Mouse (Mus musculus): ENCODE data around the gene Serac1. TPM values are rescaled to one million over a fixed set of nuclear protein-coding genes. Genes with fewer than 3 reads are reported as not detected.

The Serac1 gene
- total RNA-seq, 1 experiment: 8.9 TPM

- TF ChIP-seq CHD2 (IDR thresholded peaks at IDR 0.05; ENCODE audit: low read depth, low read length) (no peak), MAFK (IDR thresholded peaks at IDR 0.05; ENCODE audit: insufficient read depth, low read depth, low read length) (no peak), ZC3H11A (IDR thresholded peaks at IDR 0.05; ENCODE audit: borderline replicate concordance, low read depth, low read length) (no peak), ZNF384 (IDR thresholded peaks at IDR 0.05; ENCODE audit: low read depth, low read length) (no peak), HCFC1 (IDR thresholded peaks at IDR 0.05; ENCODE audit: borderline replicate concordance, insufficient read depth, low read length) (no peak)
- DNase-seq (ENCODE audit: low read depth, low spot score): no peak
These were observed 72.3 kb downstream of the Serac1 start for GRCm38 (mm10) chr17:6007101-6007780.

GRCm38 (mm10) chr17:6005638-6006471 is 73.7 kb downstream of the Serac1 start:
- 0 out of 2 replicates have a peak, but pooled peaks cover 2% of the 10 kb centered on the region for H3K36me3 ChIP-seq (ENCODE audit: control insufficient read depth, insufficient read depth, low read length, poor library complexity, severe bottlenecking)
- DNase-seq (ENCODE audit: low read depth, low spot score): no peak
- peak overlapping the region; percentile 11 to 51; a peak in 2 of 4 replicates for H3K4me3 ChIP-seq (ENCODE audit: insufficient read depth in 1 of 2, low read depth in 1 of 2, low read length in 2 of 2, poor library complexity in 1 of 2, severe bottlenecking in 1 of 2)
- no peak overlapping the region for H3K27ac ChIP-seq (ENCODE audit: insufficient read depth, low read depth, low read length, poor library complexity, severe bottlenecking)
- H3K9me3 ChIP-seq (ENCODE audit: control insufficient read depth, insufficient read depth, low read depth, low read length): no peaks in the 10 kb centered on the region
- peak overlapping the region; percentile 30; the same call in 1 of the 2 replicates for H3K9ac ChIP-seq (ENCODE audit: insufficient read depth, low read depth, low read length, poor library complexity, severe bottlenecking)
- H3K4me1 ChIP-seq (ENCODE audit: control insufficient read depth in 2 of 2, insufficient read depth in 2 of 2, low read length in 2 of 2, poor library complexity in 1 of 2): peaks cover 0 to 12% of the 10 kb centered on the region in 2 experiments; a peak in 3 of 4 replicates
- in situ Hi-C loops (cut with MboI; ENCODE audit: low sequenced_read_pairs in 2 of 2, unreplicated experiment in 2 of 2): no loop called here
- no peak for TF ChIP-seq CHD2 (IDR thresholded peaks at IDR 0.05; ENCODE audit: low read depth, low read length)
- no peak for TF ChIP-seq ZNF384 (IDR thresholded peaks at IDR 0.05; ENCODE audit: low read depth, low read length)
- no peak for TF ChIP-seq MAFK (IDR thresholded peaks at IDR 0.05; ENCODE audit: insufficient read depth, low read depth, low read length)
- no peak for TF ChIP-seq HCFC1 (IDR thresholded peaks at IDR 0.05; ENCODE audit: borderline replicate concordance, insufficient read depth, low read length)
- TF ChIP-seq ZC3H11A (IDR thresholded peaks at IDR 0.05; ENCODE audit: borderline replicate concordance, low read depth, low read length): no peak

More at GRCm38 (mm10) chr17:6007101-6007780, 72.3 kb downstream of the Serac1 start:
- Histone ChIP-seq H3K4me1 (ENCODE audit: control insufficient read depth in 2 of 2, insufficient read depth in 2 of 2, low read length in 2 of 2, poor library complexity in 1 of 2) (peaks cover 0 to 12% of the 10 kb centered on the region in 2 experiments; a peak in 3 of 4 replicates), H3K36me3 (ENCODE audit: control insufficient read depth, insufficient read depth, low read length, poor library complexity, severe bottlenecking) (0 out of 2 replicates have a peak, but pooled peaks cover 2% of the 10 kb centered on the region), H3K9ac (ENCODE audit: insufficient read depth, low read depth, low read length, poor library complexity, severe bottlenecking) (no peak overlapping the region), H3K4me3 (ENCODE audit: insufficient read depth in 1 of 2, low read depth in 1 of 2, low read length in 2 of 2, poor library complexity in 1 of 2, severe bottlenecking in 1 of 2) (no peak overlapping the region), H3K9me3 (ENCODE audit: control insufficient read depth, insufficient read depth, low read depth, low read length) (no peaks in the 10 kb centered on the region), H3K27ac (ENCODE audit: insufficient read depth, low read depth, low read length, poor library complexity, severe bottlenecking) (no peak overlapping the region)
- in situ Hi-C loops (cut with MboI; ENCODE audit: low sequenced_read_pairs in 2 of 2, unreplicated experiment in 2 of 2): no loop called here

GRCm38 (mm10) chr17:6005246-6005637 is 74.3 kb downstream of the Serac1 start:
- H3K9ac ChIP-seq (ENCODE audit: insufficient read depth, low read depth, low read length, poor library complexity, severe bottlenecking): peak overlapping the region; percentile 30; the same call in 1 of the 2 replicates
- no peak for DNase-seq (ENCODE audit: low read depth, low spot score)
- peak overlapping the region; percentile 17 to 51; a peak in 3 of 4 replicates for H3K4me3 ChIP-seq (ENCODE audit: insufficient read depth in 1 of 2, low read depth in 1 of 2, low read length in 2 of 2, poor library complexity in 1 of 2, severe bottlenecking in 1 of 2)

GRCm38 (mm10) chr17:6003661-6004060 is 75.9 kb downstream of the Serac1 start:
- no peaks in the 10 kb centered on the region for H3K9me3 ChIP-seq (ENCODE audit: control insufficient read depth, insufficient read depth, low read depth, low read length)
- DNase-seq (ENCODE audit: low read depth, low spot score): no peak
- H3K27ac ChIP-seq (ENCODE audit: insufficient read depth, low read depth, low read length, poor library complexity, severe bottlenecking): no peak overlapping the region
- 0 out of 2 replicates have a peak, but pooled peaks cover 2% of the 10 kb centered on the region for H3K36me3 ChIP-seq (ENCODE audit: control insufficient read depth, insufficient read depth, low read length, poor library complexity, severe bottlenecking)
- in situ Hi-C loops (cut with MboI; ENCODE audit: low sequenced_read_pairs in 2 of 2, unreplicated experiment in 2 of 2): no loop called here
- no peak overlapping the region for H3K4me3 ChIP-seq (ENCODE audit: insufficient read depth in 1 of 2, low read depth in 1 of 2, low read length in 2 of 2, poor library complexity in 1 of 2, severe bottlenecking in 1 of 2)
- H3K4me1 ChIP-seq (ENCODE audit: control insufficient read depth in 2 of 2, insufficient read depth in 2 of 2, low read length in 2 of 2, poor library complexity in 1 of 2): peaks cover 0 to 12% of the 10 kb centered on the region in 2 experiments; a peak in 3 of 4 replicates
- TF ChIP-seq HCFC1 (IDR thresholded peaks at IDR 0.05; ENCODE audit: borderline replicate concordance, insufficient read depth, low read length) (no peak), MAFK (IDR thresholded peaks at IDR 0.05; ENCODE audit: insufficient read depth, low read depth, low read length) (no peak)
- no peak overlapping the region for H3K9ac ChIP-seq (ENCODE audit: insufficient read depth, low read depth, low read length, poor library complexity, severe bottlenecking)

More at GRCm38 (mm10) chr17:6005246-6005637, 74.3 kb downstream of the Serac1 start:
- in situ Hi-C loops (cut with MboI; ENCODE audit: low sequenced_read_pairs in 2 of 2, unreplicated experiment in 2 of 2): no loop called here
- Histone ChIP-seq H3K27ac (ENCODE audit: insufficient read depth, low read depth, low read length, poor library complexity, severe bottlenecking) (no peak overlapping the region), H3K9me3 (ENCODE audit: control insufficient read depth, insufficient read depth, low read depth, low read length) (no peaks in the 10 kb centered on the region), H3K36me3 (ENCODE audit: control insufficient read depth, insufficient read depth, low read length, poor library complexity, severe bottlenecking) (0 out of 2 replicates have a peak, but pooled peaks cover 2% of the 10 kb centered on the region), H3K4me1 (ENCODE audit: control insufficient read depth in 2 of 2, insufficient read depth in 2 of 2, low read length in 2 of 2, poor library complexity in 1 of 2) (peaks cover 0 to 12% of the 10 kb centered on the region in 2 experiments; a peak in 3 of 4 replicates)
- TF ChIP-seq ZC3H11A (IDR thresholded peaks at IDR 0.05; ENCODE audit: borderline replicate concordance, low read depth, low read length) (no peak), MAFK (IDR thresholded peaks at IDR 0.05; ENCODE audit: insufficient read depth, low read depth, low read length) (no peak), CHD2 (IDR thresholded peaks at IDR 0.05; ENCODE audit: low read depth, low read length) (no peak), HCFC1 (IDR thresholded peaks at IDR 0.05; ENCODE audit: borderline replicate concordance, insufficient read depth, low read length) (no peak), ZNF384 (IDR thresholded peaks at IDR 0.05; ENCODE audit: low read depth, low read length) (no peak)
